Mouse (Mus musculus): ENCODE measurements around the gene Fkbp8.

DNA sequence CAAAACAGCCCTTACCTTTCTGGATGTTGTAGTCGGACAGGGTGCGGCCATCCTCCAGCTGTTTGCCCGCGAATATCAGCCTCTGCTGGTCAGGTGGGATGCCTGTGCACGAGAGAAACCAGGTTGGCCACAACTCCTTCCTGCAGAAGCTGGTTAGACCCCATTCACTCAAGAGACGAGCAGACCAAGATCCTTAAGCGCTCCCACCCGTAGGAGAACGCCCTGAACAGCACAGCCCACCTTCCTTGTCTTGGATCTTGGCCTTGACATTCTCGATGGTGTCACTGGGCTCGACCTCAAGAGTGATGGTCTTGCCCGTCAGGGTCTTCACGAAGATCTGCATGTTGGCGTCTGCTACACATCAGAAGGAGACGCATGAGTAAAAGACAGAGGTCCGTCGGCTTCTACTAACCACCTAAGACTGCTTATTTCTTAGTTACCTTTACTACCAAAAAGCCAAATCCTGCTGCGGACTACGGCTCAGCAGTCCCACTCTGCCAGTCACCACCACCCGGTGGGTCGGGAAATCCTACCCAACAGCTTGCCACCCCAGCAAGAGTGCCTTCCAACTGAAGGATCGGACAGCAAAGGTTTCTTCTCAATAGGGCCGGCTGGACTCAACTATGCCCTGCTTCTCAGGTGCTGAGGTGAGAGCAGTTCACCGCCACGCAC, 18.1 kb upstream of the Fkbp8 start:
- no peak for TF ChIP-seq CTCF (IDR thresholded peaks at IDR 0.05; ENCODE audit: extremely low read depth, insufficient read depth, insufficient read length, insufficient replicate concordance)
- TF ChIP-seq POLR2A (IDR thresholded peaks at IDR 0.05; ENCODE audit: low read depth, low read length), result no peak

Data from spleen, adult 2 months (tissue).